Mouse (Mus musculus): ENCODE results near the gene Ncoa7.

The Ncoa7 gene

GRCm38 (mm10) chr10:30745238-30745974, 57.7 kb downstream of the Ncoa7 start:
- DNase-seq (ENCODE audit: low read depth, low spot score), result no peak

GRCm38 (mm10) chr10:30743275-30743674, 59.9 kb downstream of the Ncoa7 start:
- no peak for DNase-seq (ENCODE audit: low read depth, low spot score)

GRCm38 (mm10) chr10:30738403-30738802, 64.7 kb downstream of the Ncoa7 start:
- no peak for DNase-seq (ENCODE audit: low read depth, low spot score)

GRCm38 (mm10) chr10:30737323-30737722, 65.8 kb downstream of the Ncoa7 start:
- no peak for DNase-seq (ENCODE audit: low read depth, low spot score)

GRCm38 (mm10) chr10:30733148-30733785, 69.9 kb downstream of the Ncoa7 start:
- no peak for DNase-seq (ENCODE audit: low read depth, low spot score)

- DNase-seq (ENCODE audit: low read depth, low spot score), result no peak
Observed at GRCm38 (mm10) chr10:30731321-30731914, 71.7 kb downstream of the Ncoa7 start.

GRCm38 (mm10) chr10:30730791-30731190, 72.3 kb downstream of the Ncoa7 start:
- DNase-seq (ENCODE audit: low read depth, low spot score), result no peak

GRCm38 (mm10) chr10:30729157-30730096, 73.7 kb downstream of the Ncoa7 start:
- DNase-seq (ENCODE audit: low read depth, low spot score), result no peak

- DNase-seq (ENCODE audit: low read depth, low spot score), result no peak
Observed at GRCm38 (mm10) chr10:30723014-30723413, 80.1 kb downstream of the Ncoa7 start.

- DNase-seq (ENCODE audit: low read depth, low spot score), result no peak
Observed at GRCm38 (mm10) chr10:30720556-30720955, 82.6 kb downstream of the Ncoa7 start.

- no peak for DNase-seq (ENCODE audit: low read depth, low spot score)
Observed at GRCm38 (mm10) chr10:30719947-30720346, 83.2 kb downstream of the Ncoa7 start.

- DNase-seq (ENCODE audit: low read depth, low spot score), result peak; percentile 44
Observed at GRCm38 (mm10) chr10:30718703-30719340, 84.3 kb downstream of the Ncoa7 start.

GRCm38 (mm10) chr10:30716171-30716570, 87.0 kb downstream of the Ncoa7 start:
- no peak for DNase-seq (ENCODE audit: low read depth, low spot score)

- DNase-seq (ENCODE audit: low read depth, low spot score), result no peak
Observed at GRCm38 (mm10) chr10:30712540-30712939, 90.6 kb downstream of the Ncoa7 start.

GRCm38 (mm10) chr10:30709846-30710403, 93.2 kb downstream of the Ncoa7 start:
- no peak for DNase-seq (ENCODE audit: low read depth, low spot score)

- DNase-seq (ENCODE audit: low read depth, low spot score), result no peak
Observed at GRCm38 (mm10) chr10:30708039-30708438, 95.1 kb downstream of the Ncoa7 start.

- DNase-seq (ENCODE audit: low read depth, low spot score), result no peak
Observed at GRCm38 (mm10) chr10:30702663-30703062, 100.5 kb downstream of the Ncoa7 start.

- no peak for DNase-seq (ENCODE audit: low read depth, low spot score)
Observed at GRCm38 (mm10) chr10:30686862-30687261, 116.3 kb downstream of the Ncoa7 start.

GRCm38 (mm10) chr10:30683449-30683848, 119.7 kb downstream of the Ncoa7 start:
- no peak for DNase-seq (ENCODE audit: low read depth, low spot score)

- DNase-seq (ENCODE audit: low read depth, low spot score), result no peak
Observed at GRCm38 (mm10) chr10:30679756-30680155, 123.4 kb downstream of the Ncoa7 start.

- DNase-seq (ENCODE audit: low read depth, low spot score), result no peak
Observed at GRCm38 (mm10) chr10:30678051-30678450, 125.1 kb downstream of the Ncoa7 start.
